Mouse (Mus musculus): ENCODE measurements at regions not wholly inside any gene's neighbourhood (a gene's known extent, or its start where the extent isn't known, plus 50 kb on each side); places are given as distances from the start of the nearest gene placed in this dataset.
A peak's percentile ranks its signal among the peaks of the same experiment; 100 is the strongest.

DNA sequence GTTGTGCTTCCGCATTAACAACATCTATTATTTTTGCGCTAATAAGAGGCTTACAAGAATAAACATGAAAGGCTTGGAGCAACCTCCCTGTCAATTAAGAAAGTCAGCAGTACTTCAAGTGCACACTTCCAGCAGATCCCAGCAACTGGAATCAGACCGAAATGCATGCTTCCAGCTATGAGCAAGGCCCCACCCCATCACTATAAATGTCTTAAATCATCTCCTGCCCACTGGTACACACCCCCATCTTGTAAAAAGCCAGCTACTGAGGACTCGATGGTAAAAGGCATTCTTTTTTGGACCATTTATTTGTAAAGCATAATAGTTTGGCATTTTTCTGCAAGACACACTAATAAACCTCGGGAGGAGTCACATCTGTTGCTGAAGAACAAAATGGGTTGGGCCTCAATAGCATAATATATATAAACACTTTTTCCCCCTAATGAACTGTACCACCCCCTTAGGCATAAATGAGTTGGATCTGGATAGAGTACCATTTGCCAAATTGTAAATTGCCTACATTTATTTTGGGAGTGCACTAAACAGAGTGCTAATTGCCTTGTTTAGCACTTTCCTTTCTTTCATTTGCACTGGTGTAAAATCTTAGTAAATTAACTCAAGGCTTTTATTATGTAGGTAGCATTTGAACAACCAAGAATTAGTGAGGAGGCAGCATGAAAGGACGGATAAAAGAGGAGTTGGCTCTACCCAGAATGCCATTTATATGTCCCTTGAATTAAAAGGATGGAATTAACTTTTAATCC lies 371.8 kb downstream of the Nr2f2 start:
- DNase-seq, result no peak

DNA sequence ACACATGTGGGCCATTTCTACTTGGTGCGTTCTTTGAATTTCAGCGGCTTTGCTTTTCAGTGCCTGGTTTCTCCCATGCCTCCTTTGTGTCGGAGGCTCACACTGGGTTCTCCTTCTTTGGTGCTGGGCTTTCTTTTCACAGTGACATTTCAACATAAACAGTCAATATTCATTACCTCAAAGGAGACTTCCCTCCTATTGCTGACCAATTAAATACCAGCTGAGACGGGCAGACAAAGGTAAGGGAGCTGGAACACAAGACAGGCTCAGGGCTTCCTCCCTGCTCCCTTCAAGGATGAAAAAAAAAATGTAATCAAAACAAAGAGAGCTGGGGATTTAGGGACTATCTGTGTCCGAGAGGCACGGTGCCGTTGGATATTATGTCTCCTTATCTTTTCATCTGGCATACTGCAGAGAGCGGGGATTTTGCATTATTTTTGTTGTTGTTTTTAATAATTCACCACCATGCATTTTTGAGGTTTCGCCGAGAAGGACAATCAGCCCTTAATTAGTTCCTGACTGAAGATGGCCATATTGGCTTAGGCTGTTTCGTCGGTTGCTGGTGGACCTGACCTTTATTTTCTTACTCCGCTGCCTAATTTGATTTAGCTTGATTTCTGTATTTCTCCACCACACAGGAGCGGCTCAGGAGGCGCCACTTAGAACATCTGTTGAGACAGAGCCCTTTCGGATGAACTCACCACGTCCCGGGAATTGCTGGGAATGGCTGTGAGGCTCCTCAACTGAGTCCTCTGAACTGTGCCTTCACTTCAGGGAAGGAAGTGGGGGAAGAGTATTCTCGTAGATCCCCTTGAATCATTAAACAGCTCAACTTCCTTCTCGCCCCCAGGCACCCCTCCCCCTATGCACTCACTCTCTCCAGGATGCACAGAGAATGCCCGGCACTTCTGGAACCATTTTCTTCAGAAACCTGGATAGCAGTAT lies 373.9 kb downstream of the Nr2f2 start:
- DNase-seq, result no peak

DNA sequence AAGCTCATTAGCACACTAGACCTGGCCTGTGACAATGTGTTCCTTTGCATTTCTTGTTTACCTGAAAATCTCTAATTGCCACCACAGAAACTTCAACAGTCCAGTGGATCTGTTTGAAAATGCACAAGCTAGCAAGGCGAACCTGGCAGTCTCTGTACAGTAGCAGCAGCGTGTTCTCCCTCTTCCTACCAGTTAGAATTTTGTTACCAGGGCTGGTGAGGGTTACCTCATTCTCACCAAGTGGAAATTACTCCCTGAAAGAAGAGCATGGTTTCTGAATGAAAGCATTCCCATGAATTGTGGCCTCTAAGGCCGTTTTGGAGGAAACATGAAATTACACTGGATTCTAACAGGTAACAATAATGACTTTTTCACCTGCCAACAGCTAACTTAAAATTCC lies 374.6 kb downstream of the Nr2f2 start:
- DNase-seq, result no peak

DNA sequence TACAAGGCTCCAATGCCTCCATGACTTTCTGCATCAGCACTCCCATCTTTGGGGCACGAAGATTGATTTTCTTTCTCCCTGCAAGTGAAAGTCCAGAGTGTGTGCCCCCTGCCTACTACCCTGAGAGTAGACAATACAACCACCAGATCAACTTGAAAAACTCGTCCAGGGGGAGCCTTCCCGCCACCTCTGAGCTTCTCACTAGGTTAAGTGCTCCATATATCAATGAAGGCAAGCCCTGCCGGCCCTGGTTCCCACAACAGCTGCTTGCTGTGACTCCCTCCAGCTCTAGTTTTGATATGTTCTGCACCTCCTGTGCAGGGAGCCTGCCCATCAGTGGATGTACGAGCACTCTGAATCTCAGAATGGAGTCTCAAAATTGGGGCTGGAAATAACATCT lies 377.8 kb downstream of the Nr2f2 start:
- no peak for DNase-seq

DNA sequence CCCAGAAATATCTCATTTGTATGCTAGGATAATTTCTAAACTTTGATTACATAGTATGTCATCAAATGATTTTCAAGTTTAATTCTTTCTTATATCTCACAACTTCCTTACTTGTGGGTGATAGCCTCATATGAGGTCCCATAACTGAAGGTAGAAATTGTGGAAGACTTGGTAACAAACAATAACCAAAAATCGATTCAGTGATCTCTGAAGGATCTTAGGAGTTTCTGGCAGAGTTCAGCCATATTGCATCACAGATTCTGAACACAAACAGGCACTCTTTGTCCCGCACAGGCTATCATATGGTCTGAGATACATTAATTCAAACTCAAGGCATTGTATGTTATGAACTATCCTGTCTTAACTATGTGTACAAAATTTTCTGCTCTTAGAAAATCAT lies 385.2 kb downstream of the Nr2f2 start:
- DNase-seq, result no peak

DNA sequence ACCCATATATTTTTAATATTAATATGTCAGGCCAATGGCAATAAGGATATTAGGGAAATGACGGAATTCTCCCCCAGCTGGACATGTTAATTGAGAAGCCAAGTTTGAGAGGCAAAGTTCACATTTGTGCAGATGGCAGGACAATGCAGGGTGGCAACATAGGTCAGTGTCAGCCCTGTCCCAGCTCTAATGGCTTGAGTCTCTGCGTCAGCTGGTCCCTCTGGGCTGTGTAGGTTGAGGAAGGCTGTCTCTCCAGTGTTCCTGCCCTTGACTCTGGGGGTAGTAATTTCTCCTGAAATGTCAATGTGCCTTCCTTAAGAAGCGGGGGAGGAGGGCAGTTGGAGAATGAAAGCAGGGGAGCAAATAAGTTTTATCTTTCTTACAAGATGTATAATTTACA lies 390.2 kb downstream of the Nr2f2 start:
- DNase-seq, result no peak

DNA sequence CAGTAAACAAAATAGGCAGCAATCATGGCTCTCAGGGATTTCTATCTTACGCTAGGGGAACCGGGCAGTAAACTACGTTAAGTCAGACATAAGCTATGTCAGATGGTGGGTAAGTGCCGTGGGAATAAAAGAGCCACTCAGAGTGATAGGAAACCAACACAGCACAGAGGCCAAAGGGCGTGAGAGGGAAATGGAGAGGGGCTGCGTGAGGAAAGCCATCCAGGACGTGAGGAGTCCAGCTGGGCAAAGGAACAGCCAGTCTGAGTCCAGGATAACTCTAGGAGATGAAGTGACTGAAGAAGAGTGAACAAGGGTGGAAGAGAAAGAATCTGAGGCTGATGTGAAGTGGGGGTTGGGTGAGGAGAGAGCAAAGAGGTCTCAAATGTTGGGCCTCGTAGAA lies 402.5 kb downstream of the Nr2f2 start:
- no peak for DNase-seq

DNA sequence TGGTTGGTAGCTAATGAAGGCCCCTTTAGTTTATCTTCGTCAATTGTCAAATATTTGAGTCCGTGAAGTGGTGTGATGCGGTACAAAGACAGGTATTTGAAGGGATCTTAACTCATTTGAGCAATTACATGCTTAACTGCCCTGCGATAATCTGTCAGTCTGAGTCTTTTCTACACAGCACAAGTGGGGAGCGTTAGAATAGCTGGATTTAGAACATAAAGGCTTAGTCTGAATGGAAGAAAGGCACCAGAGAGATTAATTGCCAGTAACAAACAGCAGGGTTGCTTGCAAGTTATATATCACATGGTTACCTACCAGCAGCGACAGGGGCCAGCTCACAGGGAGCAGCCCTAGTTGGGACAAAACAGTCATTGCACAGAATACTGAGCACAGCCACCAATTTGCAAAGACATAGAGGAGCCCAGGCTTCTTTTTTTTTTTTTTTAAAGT lies 416.3 kb downstream of the Nr2f2 start:
- no peak for DNase-seq

DNA sequence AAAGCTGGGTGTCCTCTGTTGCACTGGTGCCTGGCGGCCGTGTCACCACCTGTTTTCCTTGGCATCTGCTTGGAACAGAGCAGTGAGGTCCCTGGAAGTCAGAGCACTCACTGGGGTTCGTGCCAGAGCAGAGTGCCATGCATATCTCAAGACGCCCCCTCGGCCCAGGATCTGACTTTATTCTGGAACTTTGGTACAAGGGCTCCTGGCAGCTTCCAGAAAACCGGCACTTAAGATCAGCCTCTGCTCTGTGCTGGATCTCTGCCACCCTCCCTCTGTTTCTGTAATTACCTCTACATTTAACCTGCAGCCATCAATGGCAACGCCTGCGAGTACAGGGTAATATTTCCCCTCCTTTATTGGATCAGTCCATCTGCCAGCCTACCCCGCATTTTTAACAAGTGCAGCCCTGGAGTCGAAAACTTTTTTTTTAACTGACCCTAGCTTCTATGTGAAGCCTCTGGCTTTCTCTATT lies 416.9 kb downstream of the Nr2f2 start:
- no peak for DNase-seq

DNA sequence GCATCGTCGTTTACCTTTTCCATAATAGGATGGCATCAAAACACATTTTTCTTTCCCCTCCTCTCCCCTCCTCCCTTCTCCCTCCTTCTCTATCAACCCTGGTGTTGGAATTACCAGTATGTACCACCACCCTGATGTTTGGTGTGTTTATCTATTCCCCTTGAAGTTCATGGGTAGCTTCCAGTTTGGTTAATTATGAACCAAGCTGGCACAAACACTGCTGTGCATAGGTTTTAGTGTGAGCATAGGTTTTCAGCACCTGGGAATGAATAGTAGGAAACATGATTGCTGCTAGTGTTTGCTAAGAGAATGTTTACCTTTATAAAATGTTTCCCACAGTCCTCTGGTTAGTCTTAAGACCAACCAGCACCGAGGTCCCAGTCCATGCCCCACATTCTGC lies 420.1 kb downstream of the Nr2f2 start:
- DNase-seq, result no peak

DNA sequence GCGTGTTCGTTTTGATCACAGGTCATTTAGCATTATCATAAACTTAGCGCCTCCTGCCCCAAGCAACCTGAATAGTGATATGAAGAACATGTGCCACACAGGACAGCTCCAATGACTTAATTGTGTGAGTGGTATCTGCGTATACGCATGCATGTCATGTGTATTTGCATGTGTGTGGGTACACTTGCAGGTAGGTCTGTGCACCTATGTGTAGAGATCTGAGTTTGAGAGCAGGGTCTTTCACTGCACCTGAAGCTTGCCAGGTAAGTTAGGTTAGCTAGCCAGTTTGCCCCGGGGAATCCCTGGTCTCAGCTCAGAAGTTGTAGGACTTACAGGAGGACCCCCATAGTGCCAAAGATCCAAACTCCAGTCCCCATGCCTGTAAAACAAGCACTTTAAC lies 424.7 kb downstream of the Nr2f2 start:
- DNase-seq, result no peak

DNA sequence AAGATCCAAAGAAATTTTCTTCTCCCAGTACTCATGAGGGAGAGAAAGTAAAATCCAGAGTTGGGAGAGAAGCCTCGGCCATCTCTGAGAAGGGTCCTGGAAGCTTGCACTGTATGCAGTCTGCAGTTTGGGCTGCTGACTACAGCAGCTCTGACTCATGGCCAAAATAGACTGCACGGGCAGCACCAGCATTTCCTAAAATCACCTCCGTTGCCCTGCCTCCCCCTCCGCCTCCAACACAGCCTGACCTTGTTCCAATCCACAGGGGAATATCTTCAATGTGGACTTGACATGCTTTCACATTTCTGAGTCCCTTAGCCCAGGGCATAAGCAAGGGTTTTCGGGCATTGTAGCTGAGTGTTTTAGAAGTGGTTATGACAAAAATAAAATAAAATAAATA lies 441.3 kb downstream of the Nr2f2 start:
- DNase-seq, result no peak

DNA sequence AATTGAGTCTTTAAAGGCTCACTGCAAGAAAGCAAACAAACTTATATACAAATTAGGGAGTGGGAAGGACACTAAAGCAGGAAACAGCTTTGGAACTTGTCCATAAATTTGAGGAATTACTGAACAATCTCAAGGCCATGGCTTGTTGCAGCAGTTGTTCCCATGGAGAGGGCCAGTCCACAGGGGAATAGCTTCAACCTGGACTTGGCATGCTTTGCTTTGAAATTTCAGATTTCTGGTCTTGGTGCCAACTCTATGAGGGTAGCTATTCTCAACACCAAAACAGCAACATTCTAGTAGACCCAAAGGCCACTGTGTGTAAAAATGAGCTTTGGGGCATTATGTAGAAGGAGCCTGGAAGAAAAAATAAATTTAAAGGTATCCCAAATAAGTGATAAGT lies 442.0 kb downstream of the Nr2f2 start:
- DNase-seq, result no peak

DNA sequence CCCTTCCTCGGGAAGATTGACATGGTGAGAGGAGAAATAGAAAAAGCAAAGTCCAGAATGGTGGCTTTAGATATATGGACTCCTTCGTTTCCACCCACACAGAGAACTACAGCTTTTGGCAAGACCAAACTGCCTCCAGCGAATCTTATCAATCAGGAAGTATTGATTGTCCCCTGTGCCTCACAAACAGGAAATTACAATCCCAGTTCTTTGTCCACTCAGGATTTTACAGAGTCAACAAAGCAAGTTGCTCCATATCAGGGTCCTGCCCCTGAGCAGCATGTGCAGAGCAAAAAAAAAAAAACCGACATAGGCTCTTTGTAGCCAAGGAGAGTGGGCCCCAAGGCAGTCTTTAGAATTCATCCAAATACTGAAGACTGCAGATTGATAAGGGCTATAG lies 454.8 kb downstream of the Nr2f2 start:
- DNase-seq, result no peak

DNA sequence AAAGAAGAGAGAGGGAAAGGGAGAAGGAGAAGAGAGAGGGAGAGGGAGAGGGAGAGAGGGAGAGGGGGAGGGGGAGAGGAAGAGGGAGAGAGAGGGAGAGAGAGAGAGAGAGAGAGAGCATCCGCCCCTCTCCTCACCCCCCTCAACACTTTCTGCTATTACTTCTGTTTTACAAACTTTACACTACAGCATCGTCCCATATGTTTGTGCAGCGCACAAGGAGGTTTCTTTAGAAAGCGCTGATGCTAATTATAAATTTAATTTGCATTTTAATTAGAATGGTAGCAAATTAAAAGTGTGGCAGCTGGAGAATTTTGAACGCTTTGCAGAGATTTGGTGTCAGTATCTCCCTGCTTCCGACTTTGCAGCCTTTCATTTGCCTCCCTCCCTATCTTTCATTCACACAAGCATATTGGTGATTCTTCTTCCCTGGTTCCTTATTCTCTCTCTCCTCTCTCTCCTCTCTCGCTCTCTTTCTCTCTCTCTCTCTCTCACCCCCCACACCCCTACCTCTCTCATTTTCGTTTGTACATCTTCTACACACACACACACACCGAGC lies 476.0 kb downstream of the Nr2f2 start:
- DNase-seq, result no peak

DNA sequence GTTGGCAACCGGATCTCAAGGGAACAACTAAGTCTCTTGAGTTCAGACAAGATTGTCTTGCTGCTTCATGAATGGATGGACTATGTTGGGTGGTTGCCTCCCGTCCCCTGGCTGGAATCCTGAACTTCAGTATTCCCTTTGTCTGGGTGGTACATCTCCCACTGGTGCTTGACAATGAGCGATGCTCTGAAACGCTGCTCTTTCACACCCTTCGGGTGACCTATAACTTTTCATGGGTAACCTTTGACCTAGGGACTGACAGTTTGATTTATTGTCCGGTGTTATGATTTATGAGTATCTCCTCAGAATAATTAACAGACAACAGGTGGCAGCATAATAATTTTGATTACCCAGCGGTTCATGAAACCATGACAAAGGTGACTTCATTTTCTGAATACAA lies 478.3 kb downstream of the Nr2f2 start:
- no peak for DNase-seq

DNA sequence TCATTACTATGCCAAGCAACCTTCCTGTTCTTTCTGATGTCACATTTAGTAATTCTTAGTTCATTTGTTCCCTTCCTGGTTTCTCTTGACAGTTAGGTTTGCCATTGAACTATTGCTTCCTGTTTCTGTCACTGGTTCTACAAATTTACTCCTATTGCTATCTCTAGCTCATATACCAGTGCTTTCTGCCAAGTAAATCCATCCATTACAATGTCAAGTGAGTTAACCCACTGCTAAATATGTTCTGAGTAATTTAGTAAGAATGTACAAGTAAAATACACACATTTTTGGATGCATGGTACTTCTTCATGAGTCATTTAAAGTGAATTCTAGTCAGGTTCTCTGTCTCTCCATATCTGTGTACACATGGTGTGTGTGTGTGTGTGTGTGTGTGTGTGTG lies 489.5 kb downstream of the Nr2f2 start:
- no peak for DNase-seq

DNA sequence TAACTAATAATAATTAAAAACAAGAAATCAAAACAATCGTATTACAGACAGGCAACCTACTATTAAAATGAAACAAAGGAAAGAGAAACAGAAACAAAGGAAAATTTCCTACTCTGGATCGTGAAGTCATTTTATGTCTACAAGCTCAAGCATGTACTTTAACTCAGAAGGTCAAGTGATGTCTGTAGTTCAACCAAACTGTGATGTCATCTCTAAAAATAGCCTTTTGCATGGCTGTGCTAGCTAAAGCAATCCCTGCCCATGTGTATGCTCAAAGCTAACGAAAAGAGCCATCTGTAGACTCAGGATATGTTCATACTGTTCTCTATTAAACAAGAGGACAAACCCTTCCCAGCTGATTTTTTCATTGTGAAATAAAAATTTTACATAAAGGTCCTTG lies 500.7 kb downstream of the Nr2f2 start:
- DNase-seq, result no peak

DNA sequence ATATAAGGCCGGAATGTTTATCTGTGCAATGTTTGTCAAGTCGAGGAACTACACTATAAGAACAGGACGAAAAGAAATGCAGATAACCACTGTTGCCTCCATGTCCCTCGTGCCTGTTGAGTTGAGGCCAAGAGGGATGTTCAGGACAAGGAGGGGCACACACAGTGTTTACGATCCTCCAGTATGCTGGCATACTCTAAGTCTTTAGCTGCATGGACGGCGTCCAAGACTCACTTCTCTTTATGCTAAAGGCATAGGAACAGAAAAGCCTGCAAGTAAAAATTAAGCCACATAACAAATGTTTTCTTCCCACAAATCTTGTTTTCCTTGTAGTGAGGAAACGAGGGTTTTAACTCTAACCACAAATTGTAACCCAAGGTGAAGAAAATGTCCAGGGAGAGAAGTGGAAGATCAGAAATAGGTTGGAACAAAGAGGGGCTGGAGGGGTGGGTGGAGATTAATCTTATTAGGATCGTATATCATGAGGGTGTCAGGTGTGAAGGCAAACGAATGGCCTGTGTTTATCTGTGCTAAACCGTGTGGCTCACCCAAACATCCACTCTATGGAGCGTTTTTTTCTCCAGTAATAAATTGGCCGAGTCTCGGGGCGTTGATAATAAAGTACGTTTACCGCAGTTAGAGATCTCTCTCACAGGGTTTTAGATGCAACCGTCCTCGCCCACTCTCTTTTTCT lies 521.8 kb downstream of the Nr2f2 start:
- peak; percentile 6 for DNase-seq

DNA sequence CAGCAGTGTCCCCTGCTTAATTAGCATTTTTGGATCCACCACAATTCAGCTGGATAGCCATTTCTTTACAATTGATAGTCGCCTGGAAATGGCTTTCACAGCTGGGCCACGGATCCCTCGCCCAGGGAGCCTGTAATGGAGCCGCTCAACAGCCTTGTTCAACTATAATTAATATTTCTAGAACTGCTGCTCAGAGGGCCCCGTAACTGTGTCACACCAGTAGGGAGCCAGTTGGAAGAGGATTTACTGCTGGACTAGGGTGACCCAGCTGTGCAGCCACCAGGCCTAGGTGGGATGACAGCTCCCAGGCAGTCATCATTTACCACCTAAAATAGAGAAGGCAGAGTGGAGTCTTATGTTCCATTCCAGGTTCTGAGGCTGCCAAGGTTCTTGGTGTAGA lies 529.2 kb downstream of the Nr2f2 start:
- DNase-seq, result no peak

DNA sequence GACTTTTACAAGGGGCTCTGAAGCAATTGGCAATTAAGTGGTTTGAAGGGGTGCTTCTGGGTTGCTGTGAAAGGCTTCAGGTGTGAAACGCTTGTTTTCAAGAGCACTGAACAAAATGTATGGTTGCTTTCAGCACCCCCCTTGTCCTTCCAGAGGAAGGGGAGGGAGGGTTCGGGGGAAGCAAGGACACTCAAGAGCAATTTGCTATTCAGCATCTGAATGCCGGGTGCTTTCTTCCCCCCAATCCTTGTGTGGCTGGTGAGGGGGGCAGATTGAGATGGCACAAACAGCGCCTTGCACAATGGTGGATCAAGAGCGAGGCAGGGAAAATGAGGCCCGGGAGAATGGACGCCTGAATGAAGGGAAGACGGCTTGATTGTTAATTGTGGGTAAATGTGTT lies 539.3 kb downstream of the Nr2f2 start:
- DNase-seq, result no peak

DNA sequence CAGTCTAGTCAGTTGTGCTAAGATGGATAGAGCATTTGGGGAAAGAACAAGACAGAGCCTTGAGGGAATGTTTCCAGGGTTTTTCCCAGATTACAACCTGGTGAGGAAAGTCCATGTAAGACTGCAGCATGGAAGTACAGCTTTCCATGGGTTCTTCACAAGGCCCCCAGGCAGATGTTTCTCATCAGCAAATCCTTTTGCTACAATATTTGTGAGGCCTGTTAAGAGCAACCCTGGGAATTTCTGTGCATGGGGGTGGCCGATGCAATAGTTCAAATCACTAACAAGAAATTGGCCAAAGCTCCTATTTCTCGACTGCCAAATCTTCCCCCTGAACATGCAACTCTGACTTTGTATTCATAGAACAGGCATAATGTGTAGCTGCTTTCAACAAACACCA lies 546.0 kb downstream of the Nr2f2 start:
- no peak for DNase-seq

DNA sequence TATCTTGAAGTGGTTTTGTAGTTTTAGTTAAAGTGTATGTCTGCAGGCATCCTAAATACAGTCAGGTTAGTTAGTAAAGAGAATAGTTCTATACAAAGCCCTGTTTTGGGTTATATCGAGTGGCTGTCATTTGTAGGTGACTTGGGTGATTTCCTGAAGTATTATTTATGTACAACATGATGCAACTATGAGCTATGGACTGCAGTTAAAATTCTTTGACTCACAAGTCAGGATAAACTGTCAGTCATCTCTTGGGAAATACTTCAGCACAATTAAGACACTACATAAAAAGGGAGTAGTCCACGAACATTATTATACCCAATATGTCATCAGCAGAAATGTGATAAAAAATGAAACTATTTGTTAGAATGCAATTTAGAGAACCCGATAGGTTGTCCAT lies 554.2 kb downstream of the Nr2f2 start:
- DNase-seq, result no peak

Measured in right cerebral cortex, postnatal 25 days (tissue).